Mouse (Mus musculus) erythroblast, embryonic 14.5 days (primary cell): ENCODE data around the gene Klk11. TPM values are rescaled to one million over a fixed set of nuclear protein-coding genes. Genes with fewer than 3 reads are reported as not detected.

ENCODE experiments used
- H3K27me3 ChIP-seq: 2 replicates; pipeline ENCODE4 v1.6.1; 2012; ENCODE audit warnings: inconsistent platforms; ENCODE audit not compliant: control insufficient read depth
- H3K36me3 ChIP-seq: 2 replicates; pipeline ENCODE4 v1.6.1; 2012; ENCODE audit warnings: mild to moderate bottlenecking, inconsistent platforms; ENCODE audit not compliant: control insufficient read depth
- H3K4me1 ChIP-seq: 2 replicates; pipeline ENCODE4 v1.6.1; 2012; ENCODE audit warnings: inconsistent platforms; ENCODE audit not compliant: control insufficient read depth
- H3K4me3 ChIP-seq: replicated peaks from 2 replicates; pipeline ENCODE3; 2012; ENCODE audit warnings: moderate library complexity, mild to moderate bottlenecking, inconsistent platforms
- H3K9me3 ChIP-seq: 2 replicates; pipeline ENCODE4 v1.6.1; 2012; ENCODE audit warnings: low read length, inconsistent platforms, mixed read lengths; ENCODE audit not compliant: control insufficient read depth
- GATA1 ChIP-seq: IDR thresholded peaks from 2 replicates; pipeline ENCODE4 v1.6.1; 2012; ENCODE audit warnings: low read length, inconsistent platforms, mixed read lengths
- TAL1 ChIP-seq: IDR thresholded peaks from 3 replicates; pipeline ENCODE4 v1.6.1; 2012; ENCODE audit warnings: low read length, inconsistent platforms, mixed read lengths
- polyA plus RNA-seq: library from polyadenylated mRNA; stranded (reverse); fragments of >175 nt; gene quantifications from 2 replicates; pipeline ENCODE4 v1.2.3, GENCODE M21; 2012

The Klk11 gene
- polyA plus RNA-seq, 1 experiment = not detected

DNA sequence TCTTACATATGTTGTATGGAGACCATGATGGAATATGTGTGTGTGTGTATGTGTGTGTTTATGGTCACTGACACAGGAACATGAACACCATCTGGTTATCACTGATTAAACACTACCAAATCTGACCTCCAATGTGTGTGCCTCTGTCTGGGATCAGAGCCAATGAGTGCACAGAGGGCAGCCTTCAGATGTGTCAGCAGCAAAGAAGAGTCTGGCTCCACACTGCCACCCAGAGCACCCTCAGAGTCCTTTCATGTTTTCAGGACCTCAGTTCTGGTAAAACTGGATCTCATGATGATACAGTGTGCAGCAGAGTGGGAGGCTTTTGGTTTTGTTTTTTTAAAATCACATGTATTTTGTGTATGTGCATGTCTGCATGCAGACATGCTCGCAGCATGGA lies 10.9 kb downstream of the Klk11 start:
- Histone ChIP-seq H3K36me3 (no peaks in the 10 kb centered on the region), H3K4me3 (no peak overlapping the region), H3K4me1 (no peaks in the 10 kb centered on the region), H3K9me3 (no peaks in the 10 kb centered on the region), H3K27me3 (peaks cover 5% of the 10 kb centered on the region)
- TF ChIP-seq TAL1 = no peak
- TF ChIP-seq GATA1 = no peak

DNA sequence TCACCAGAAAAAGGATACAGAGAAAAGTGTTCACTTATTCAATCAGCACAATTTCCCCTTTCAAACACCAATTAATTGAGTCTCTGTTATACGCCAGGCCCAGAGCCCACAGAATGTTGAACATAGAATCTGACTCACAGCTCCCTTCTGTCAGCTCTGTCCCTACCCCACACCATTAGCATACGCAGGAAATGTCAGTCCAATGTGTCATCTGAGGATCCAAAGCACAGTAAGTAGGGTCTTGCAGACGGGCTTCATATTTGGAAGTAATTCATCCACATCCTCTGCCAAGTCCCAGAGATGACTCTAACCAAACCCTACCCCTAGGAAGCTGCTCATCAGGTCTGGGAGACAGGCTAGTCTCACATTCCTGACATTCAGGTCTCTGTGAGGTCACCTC lies 13.7 kb downstream of the Klk11 start:
- H3K4me1 ChIP-seq = no peaks in the 10 kb centered on the region
- H3K27me3 ChIP-seq = peaks cover 5% of the 10 kb centered on the region
- no peak overlapping the region for H3K4me3 ChIP-seq
- no peaks in the 10 kb centered on the region for H3K36me3 ChIP-seq
- no peak for TF ChIP-seq GATA1
- no peak for TF ChIP-seq TAL1
- H3K9me3 ChIP-seq = no peaks in the 10 kb centered on the region

DNA sequence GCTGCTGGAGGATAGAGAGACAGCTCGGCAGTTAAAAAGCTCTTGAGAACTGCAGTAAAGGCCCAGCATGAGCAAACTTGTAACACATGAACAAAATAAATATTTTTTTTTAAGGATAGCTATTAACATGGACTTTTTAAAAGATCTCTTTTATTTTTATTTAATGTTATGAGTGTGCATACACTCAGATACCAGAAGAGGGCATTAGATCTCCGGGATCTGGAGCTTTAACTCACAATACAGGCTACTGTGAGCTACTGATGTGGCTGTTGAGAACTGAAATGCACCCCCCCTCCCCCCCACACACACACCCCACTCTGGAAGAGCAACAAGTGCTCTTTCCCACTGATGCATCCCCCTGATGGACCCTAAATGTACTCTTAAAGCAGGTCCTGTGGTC lies 14.9 kb downstream of the Klk11 start:
- no peak overlapping the region for H3K4me3 ChIP-seq
- TF ChIP-seq GATA1 (no peak), TAL1 (no peak)
- H3K36me3 ChIP-seq = no peaks in the 10 kb centered on the region
- H3K9me3 ChIP-seq = no peaks in the 10 kb centered on the region
- no peaks in the 10 kb centered on the region for H3K27me3 ChIP-seq
- no peaks in the 10 kb centered on the region for H3K4me1 ChIP-seq

DNA sequence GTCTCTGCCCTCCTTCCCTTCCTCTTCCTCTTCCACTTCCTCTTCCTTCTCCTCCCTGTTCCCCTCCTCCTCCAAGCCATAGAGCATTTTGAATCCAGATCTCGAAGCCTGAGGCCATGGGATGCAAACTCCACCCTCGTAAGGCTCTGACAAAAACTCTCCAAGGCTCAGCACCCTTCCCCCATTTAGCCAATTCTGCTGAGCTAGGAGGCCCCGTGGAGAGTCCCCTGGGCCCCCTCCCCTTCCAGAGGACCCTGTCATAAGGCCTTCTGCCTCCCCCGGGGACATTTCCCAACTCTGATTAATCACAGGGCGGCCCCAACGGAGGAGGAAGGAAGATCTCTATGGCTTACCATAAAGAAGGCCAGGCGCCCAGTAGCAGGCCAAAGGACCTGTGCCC lies 17.2 kb downstream of the Klk11 start, which contains the start of gene Klk9:
TSS of gene Klk9 (plus strand) at position 301 of the 400 bp plus-strand sequence.
- Histone ChIP-seq H3K9me3 (no peaks in the 10 kb centered on the region), H3K4me1 (no peaks in the 10 kb centered on the region), H3K27me3 (peaks cover 13% of the 10 kb centered on the region), H3K36me3 (no peaks in the 10 kb centered on the region), H3K4me3 (no peak within 1 kb of the TSS)
- TF ChIP-seq TAL1 (no peak), GATA1 (no peak)

DNA sequence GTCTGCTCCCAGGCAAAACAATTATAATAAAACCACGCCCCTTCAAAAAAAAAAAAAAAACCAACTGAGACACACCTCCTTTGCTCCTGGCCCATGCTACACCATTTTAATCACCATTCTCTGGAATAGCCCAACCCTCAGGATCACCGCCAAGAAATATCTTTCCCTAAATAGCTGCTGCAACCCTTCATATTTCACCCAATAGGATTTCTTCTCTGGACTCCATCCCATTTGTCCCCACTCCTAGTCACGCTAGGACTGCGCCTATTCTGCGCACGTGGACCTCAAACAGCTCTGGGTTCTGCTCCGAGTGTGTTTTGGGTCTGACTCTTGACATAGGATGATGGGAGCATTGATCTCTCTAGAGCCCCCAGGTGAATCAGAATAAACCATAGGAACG lies 22.0 kb downstream of the Klk11 start:
- Histone ChIP-seq H3K4me1 (no peaks in the 10 kb centered on the region), H3K9me3 (no peaks in the 10 kb centered on the region), H3K36me3 (no peaks in the 10 kb centered on the region), H3K4me3 (no peak overlapping the region), H3K27me3 (peaks cover 31% of the 10 kb centered on the region)
- TF ChIP-seq GATA1 (no peak), TAL1 (no peak)

DNA sequence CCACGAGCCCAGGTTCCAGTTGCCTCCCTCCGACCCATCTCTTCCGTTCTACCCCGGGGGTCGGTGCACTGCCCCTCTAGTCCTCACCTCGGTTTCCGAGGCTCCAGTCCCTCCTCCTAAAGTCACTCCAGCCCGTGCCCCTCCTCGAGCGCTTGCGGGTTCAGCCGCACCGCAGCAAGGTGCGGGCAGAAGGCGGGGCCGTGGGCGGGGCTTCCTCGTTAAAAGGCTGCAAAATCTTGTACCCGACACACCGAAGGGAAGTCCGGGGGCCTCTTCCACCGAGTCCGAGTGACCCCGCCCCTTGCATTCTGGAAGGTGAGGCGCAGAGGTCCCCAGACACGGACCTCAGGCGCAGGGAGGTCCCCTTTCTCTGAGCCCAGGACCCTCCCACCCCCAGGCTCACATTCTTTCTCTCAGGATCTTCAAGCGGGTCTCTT lies 22.9 kb downstream of the Klk11 start, which contains the start of gene Klk8:
TSS of gene Klk8 (plus strand) at position 245 of the 437 bp plus-strand sequence.
- no peak for TF ChIP-seq GATA1
- TF ChIP-seq TAL1 = no peak
- H3K4me3 ChIP-seq = no peak within 1 kb of the TSS

DNA sequence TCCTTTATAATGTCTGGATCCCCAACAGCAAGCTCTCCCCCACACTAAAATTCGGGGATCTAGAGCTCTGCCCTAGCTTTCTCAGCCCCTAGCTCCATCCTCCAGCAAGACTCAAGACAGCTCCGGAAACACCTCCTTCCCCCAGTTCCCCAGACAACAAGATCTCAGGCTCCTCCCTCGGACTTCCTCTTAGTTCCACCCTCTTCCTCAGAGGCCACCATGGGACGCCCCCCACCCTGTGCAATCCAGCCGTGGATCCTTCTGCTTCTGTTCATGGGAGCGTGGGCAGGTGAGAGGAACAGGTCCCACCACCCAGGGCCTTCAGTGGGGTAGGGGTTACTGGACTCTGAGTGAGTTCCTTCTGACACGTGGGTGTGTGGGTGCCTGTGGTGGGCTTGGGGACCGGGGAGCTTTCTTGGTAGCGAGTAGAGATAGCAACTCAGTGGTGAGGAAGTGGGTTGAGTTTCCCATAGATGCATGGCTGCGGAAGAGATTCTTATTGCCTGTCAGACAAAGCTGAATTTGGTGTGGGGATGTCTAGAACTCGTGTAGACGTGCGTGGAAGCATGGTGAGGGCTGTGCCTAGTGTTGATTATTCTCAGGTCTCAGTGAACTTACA lies 23.5 kb downstream of the Klk11 start:
- Histone ChIP-seq H3K4me3 (no peak overlapping the region), H3K4me1 (no peaks in the 10 kb centered on the region)

More for the DNA sequence above, 22.9 kb downstream of the Klk11 start, which contains the start of gene Klk8:
- Histone ChIP-seq H3K27me3 (peaks cover 31% of the 10 kb centered on the region), H3K36me3 (no peaks in the 10 kb centered on the region), H3K4me1 (no peaks in the 10 kb centered on the region), H3K9me3 (no peaks in the 10 kb centered on the region)

DNA sequence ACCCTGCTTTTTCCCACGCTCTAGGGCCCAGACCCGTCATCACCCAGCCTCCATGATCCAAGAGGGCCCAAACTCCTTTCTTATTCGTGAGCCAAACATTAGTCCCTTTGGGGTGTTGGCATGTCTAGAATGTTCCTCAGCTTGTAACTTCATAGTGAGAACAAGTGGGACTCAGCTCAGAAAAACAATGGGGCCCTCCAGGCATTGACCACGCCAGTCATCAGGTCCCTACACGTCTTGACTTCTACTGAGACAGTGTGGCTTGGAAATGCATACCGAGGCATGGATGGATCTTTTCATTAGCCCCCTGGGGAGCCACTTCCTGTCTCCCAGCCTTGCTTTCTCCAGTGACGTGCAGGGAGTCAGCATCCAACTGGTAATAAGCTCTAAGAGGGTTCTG lies 25.5 kb downstream of the Klk11 start:
- Histone ChIP-seq H3K4me1 (no peaks in the 10 kb centered on the region), H3K27me3 (peaks cover 31% of the 10 kb centered on the region), H3K36me3 (no peaks in the 10 kb centered on the region), H3K4me3 (no peak overlapping the region), H3K9me3 (no peaks in the 10 kb centered on the region)
- TF ChIP-seq GATA1 (no peak), TAL1 (no peak)

More for the DNA sequence above, 23.5 kb downstream of the Klk11 start:
- TF ChIP-seq GATA1 (no peak), TAL1 (no peak)
- Histone ChIP-seq H3K27me3 (peaks cover 31% of the 10 kb centered on the region), H3K9me3 (no peaks in the 10 kb centered on the region), H3K36me3 (no peaks in the 10 kb centered on the region)

DNA sequence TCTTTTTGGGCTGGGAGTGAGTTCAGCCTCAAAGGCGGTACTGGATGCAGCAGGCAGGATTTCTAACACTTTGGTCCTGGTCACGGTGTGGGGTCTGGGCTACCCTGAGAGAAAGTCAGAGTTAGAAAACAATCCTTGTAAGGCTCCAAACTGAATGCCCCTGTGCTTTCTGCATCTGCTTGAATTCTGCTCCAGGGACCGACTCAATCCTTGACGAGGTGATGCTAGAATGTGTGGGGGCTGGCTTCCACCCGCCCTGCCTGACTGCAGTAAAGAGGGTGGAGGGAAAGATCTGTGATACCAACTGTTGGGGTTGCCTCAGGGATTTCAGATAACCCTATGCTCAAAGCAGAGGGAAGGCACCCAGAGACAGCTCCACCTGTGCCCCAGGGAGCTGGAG lies 36.6 kb downstream of the Klk11 start, which contains the start of gene Klk7:
TSS of gene Klk7 (plus strand) at position 301 of the 400 bp plus-strand sequence.
- no peaks in the 10 kb centered on the region for H3K36me3 ChIP-seq
- H3K4me1 ChIP-seq = no peaks in the 10 kb centered on the region
- no peaks in the 10 kb centered on the region for H3K27me3 ChIP-seq
- H3K4me3 ChIP-seq = no peak within 1 kb of the TSS
- TF ChIP-seq GATA1 (no peak), TAL1 (no peak)
- no peaks in the 10 kb centered on the region for H3K9me3 ChIP-seq
